Mouse (Mus musculus) liver, embryonic 14.5 days (tissue): ENCODE data around the gene Syne3.
A peak's percentile ranks its signal among the peaks of the same experiment; 100 is the strongest.

Experiments
- CTCF ChIP-seq: IDR thresholded peaks from 2 replicates; pipeline ENCODE4 v1.5.1; 2016; ENCODE audit warnings: antibody characterized with exemption, low read depth, control low read depth
- EP300 ChIP-seq: IDR thresholded peaks from 2 replicates; pipeline ENCODE4 v1.6.1; 2016; ENCODE audit warnings: antibody characterized with exemption, low read depth

DNA sequence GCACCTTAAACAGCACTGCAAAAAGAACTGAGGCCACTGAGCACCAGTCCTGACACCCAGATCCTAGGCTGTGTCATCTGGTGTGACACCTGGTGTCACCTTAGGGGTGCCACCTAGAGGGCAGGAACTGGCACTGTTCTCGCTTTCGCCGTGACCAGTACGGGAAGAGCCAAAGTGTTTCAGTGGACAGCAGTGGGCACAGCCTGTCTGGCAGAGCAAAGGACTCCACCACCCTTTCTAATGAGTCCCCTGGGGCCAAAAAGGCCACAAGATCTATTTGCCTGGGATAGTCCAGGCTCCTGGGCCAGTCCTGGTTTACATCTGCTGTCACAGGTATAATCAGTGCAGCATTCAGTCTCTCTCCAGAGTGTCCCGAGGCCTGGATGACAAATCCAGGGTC lies 70.7 kb downstream of the Syne3 start:
- TF ChIP-seq CTCF, result peak; percentile 24; the same call in 1 of the 2 replicates
- no peak for TF ChIP-seq EP300
